Mouse (Mus musculus): ENCODE data around the gene Sesn3. TPM values are rescaled to one million over a fixed set of nuclear protein-coding genes. Genes with fewer than 3 reads are reported as not detected.

The Sesn3 gene
- total and polyA plus RNA-seq, 3 experiments = 1.5 to 6.0 TPM; not detected in 1

DNA sequence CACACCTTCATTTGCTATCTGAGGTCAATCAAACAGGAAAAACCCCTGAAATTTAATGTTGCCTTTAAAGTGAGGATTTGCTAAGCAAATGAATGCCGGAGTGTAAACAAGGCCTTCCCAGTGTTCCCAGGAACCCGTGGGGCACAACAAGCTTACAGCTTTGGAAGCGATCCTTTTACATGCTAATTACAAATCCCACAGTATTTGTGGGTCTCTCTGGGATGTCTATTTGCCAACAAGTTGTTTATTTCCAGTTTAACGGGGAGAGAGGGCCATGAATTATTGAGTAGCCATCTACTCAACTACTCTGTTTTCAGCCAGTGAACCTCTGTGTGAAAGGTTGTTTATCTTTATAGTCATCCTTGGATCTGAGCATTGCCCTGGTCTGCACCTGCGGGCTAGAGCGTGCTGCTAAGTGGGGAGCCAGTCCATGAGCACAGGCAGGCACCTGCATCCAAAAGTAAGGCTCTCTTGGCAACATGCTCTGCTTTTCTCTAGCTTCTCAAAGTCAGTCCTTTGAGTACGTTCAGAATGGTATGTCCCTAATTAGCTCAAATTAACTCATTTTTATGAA is 29.8 kb upstream of the Sesn3 start:
- H3K4me3 ChIP-seq (ENCODE audit: control insufficient read depth in 1 of 2, insufficient read depth in 1 of 2, low read depth in 2 of 2, low read length in 2 of 2) = no peak overlapping the region
- H3K27ac ChIP-seq (ENCODE audit: control insufficient read depth, low read depth, low read length) = no peak overlapping the region
- no peaks in the 10 kb centered on the region for H3K4me1 ChIP-seq (ENCODE audit: control insufficient read depth in 1 of 2, insufficient read depth in 2 of 2, low read length in 2 of 2)
- no peak for DNase-seq (ENCODE audit: low read depth, low spot score)
- no peak overlapping the region for H3K9ac ChIP-seq (ENCODE audit: control insufficient read depth, low read depth, low read length, poor library complexity, severe bottlenecking)
- H3K9me3 ChIP-seq (replicated peaks; ENCODE audit: insufficient read depth, low read length) = no peaks in the 10 kb centered on the region
- no peaks in the 10 kb centered on the region for H3K36me3 ChIP-seq (ENCODE audit: control insufficient read depth in 1 of 2, insufficient read depth in 2 of 2, low read length in 2 of 2)
- H3K27me3 ChIP-seq (ENCODE audit: control insufficient read depth in 1 of 2, insufficient read depth in 2 of 2, low read length in 2 of 2) = peaks cover 33 to 35% of the 10 kb centered on the region in 2 experiments
- TF ChIP-seq SMC3 (IDR thresholded peaks at IDR 0.05; ENCODE audit: low read depth, low read length) = no peak
- no peak for TF ChIP-seq NRF1 (IDR thresholded peaks at IDR 0.05; ENCODE audit: insufficient read depth, low read depth, low read length, poor library complexity, severe bottlenecking)
- TF ChIP-seq UBTF (IDR thresholded peaks at IDR 0.05; ENCODE audit: borderline replicate concordance, insufficient read depth, low read depth, low read length) = no peak
- no peak for TF ChIP-seq POLR2AphosphoS2 (IDR thresholded peaks at IDR 0.05; ENCODE audit: low read length)
- TF ChIP-seq CHD1 (IDR thresholded peaks at IDR 0.05; ENCODE audit: low read depth, low read length) = no peak
- no peak for TF ChIP-seq E2F4 (IDR thresholded peaks at IDR 0.05; ENCODE audit: borderline replicate concordance, low read depth, low read length)
- no peak for TF ChIP-seq POLR2AphosphoS5 (IDR thresholded peaks at IDR 0.05; ENCODE audit: borderline replicate concordance, low read depth, low read length)
- TF ChIP-seq ZC3H11A (IDR thresholded peaks at IDR 0.05; ENCODE audit: low read depth, low read length) = no peak
- TF ChIP-seq CTCF (IDR thresholded peaks at IDR 0.05 in 2 of 3, conservative IDR thresholded peaks at IDR 0.05 in 1 of 3; ENCODE audit: control insufficient read depth in 1 of 3, insufficient read depth in 1 of 3, low read depth in 2 of 3, low read length in 3 of 3, poor library complexity in 1 of 3, severe bottlenecking in 1 of 3) = no peak
- no peak for TF ChIP-seq EP300 (IDR thresholded peaks at IDR 0.05; ENCODE audit: low read depth in 1 of 2, low read length in 2 of 2)
- no peak for TF ChIP-seq USF2 (IDR thresholded peaks at IDR 0.05; ENCODE audit: borderline replicate concordance in 1 of 2, insufficient read depth in 1 of 2, low read depth in 1 of 2, low read length in 2 of 2)
- TF ChIP-seq MAZ (IDR thresholded peaks at IDR 0.05; ENCODE audit: low read depth, low read length) = no peak
- TF ChIP-seq MXI1 (IDR thresholded peaks at IDR 0.05; ENCODE audit: low read depth, low read length) = no peak
- no peak for TF ChIP-seq JUND (IDR thresholded peaks at IDR 0.05; ENCODE audit: low read depth, low read length)
- TF ChIP-seq ZNF384 (IDR thresholded peaks at IDR 0.05; ENCODE audit: low read depth, low read length) = no peak
- no peak for TF ChIP-seq ZMIZ1 (IDR thresholded peaks at IDR 0.05; ENCODE audit: low read depth, low read length)
- no peak for TF ChIP-seq GABPA (IDR thresholded peaks at IDR 0.05; ENCODE audit: low read depth, low read length)
- TF ChIP-seq NELFE (IDR thresholded peaks at IDR 0.05; ENCODE audit: low read depth, low read length) = no peak
- TF ChIP-seq TAL1 (IDR thresholded peaks at IDR 0.05; ENCODE audit: low read length) = no peak
- H3K79me2 ChIP-seq (ENCODE audit: control insufficient read depth, insufficient read depth, low read length, poor library complexity) = no peaks in the 10 kb centered on the region

Measured in MEL (cell line).